14 mouse cellular contexts compared by ENCODE assay signal in genomic region chr14:25553382-25553781, GRCm38 (mm10).
DNase-seq lines count a peak whose midpoint lies in the region; ATAC-seq lines count a peak whose summit lies in the region.
"Had no signal": no experiment of that assay in that cellular context is flagged by ENCODE, and none has a peak within 500 bp of the region (broad histone marks: within the 10 kb centered on the region; RNA-seq: fewer than 3 reads in every experiment).

No protein-coding gene starts in this region.

- intact Hi-C loops in left cerebral cortex, postnatal 4 days (cut with DNase I) = no loop called here

- no peak overlapping the region for H3K9ac ChIP-seq in forebrain, embryonic 15.5 days (replicated peaks)
- no peak overlapping the region for H3K9ac ChIP-seq in neural tube, embryonic 14.5 days (replicated peaks; ENCODE audit: low read depth, low read length)
- H3K9ac ChIP-seq: heart, embryonic 13.5 days; liver, postnatal 0 days had no signal

- H3K4me1 ChIP-seq in forebrain, embryonic 15.5 days = peaks cover 81% of the 10 kb centered on the region
- peaks cover 93% of the 10 kb centered on the region for H3K4me1 ChIP-seq in limb, embryonic 10.5 days
- H3K4me1 ChIP-seq in neural tube, embryonic 14.5 days (ENCODE audit: control insufficient read depth, insufficient read depth, low read length) = peaks cover 69% of the 10 kb centered on the region

- H3K36me3 ChIP-seq in forebrain, embryonic 15.5 days = peaks cover 3% of the 10 kb centered on the region; the same call in 1 of the 2 replicates
- H3K36me3 ChIP-seq in limb, embryonic 10.5 days = peaks cover 52% of the 10 kb centered on the region
- no peaks in the 10 kb centered on the region for H3K36me3 ChIP-seq in neural tube, embryonic 14.5 days (ENCODE audit: control insufficient read depth, insufficient read depth, low read length)

- WGBS in forebrain, embryonic 15.5 days = 70% methylated on average over 2 of the region's 2 CpGs
- WGBS in limb, embryonic 10.5 days = 85% methylated on average over 2 of the region's 2 CpGs
- 42% methylated on average over 2 of the region's 2 CpGs for WGBS in neural tube, embryonic 14.5 days

- peak overlapping the region; percentile 46; the same call in 1 of the 2 replicates for H3K27ac ChIP-seq in forebrain, embryonic 15.5 days (replicated peaks)
- H3K27ac ChIP-seq in limb, embryonic 10.5 days = 0 out of 2 replicates have a peak overlapping the region, but pooled peaks have one; percentile 16
- H3K27ac ChIP-seq in neural tube, embryonic 14.5 days (ENCODE audit: low read depth, low read length) = peak overlapping the region; percentile 72
- H3K27ac ChIP-seq: heart, embryonic 13.5 days had no signal

- H3K9me3 ChIP-seq in forebrain, embryonic 15.5 days = no peaks in the 10 kb centered on the region
- no peaks in the 10 kb centered on the region for H3K9me3 ChIP-seq in limb, embryonic 10.5 days (replicated peaks)
- no peaks in the 10 kb centered on the region for H3K9me3 ChIP-seq in neural tube, embryonic 14.5 days (ENCODE audit: control insufficient read depth, low read length)
- H3K9me3 ChIP-seq: heart, embryonic 13.5 days had no signal

- no peaks in the 10 kb centered on the region for H3K27me3 ChIP-seq in forebrain, embryonic 15.5 days
- H3K27me3 ChIP-seq in limb, embryonic 10.5 days (ENCODE audit: low read depth, poor library complexity, severe bottlenecking) = no peaks in the 10 kb centered on the region
- H3K27me3 ChIP-seq in neural tube, embryonic 14.5 days (ENCODE audit: control insufficient read depth, insufficient read depth, low read length) = no peaks in the 10 kb centered on the region
- H3K27me3 ChIP-seq: heart, embryonic 13.5 days; Patski had no signal

- DNase-seq in left cerebral cortex, postnatal 4 days = peak; percentile 57
- DNase-seq in left cerebral cortex, adult 8-10 months (ENCODE audit: low spot score in 2 of 2) = no peak
- DNase-seq in limb, embryonic 10.5 days (ENCODE audit: low spot score) = no peak
- no peak for DNase-seq in urinary bladder, adult 18-20 months (ENCODE audit: low spot score in 2 of 2)
- no peak for DNase-seq in gastrocnemius, postnatal 10 days
- DNase-seq: adrenal gland, postnatal 14 days; cerebellum, adult 18-20 months; kidney, adult 11 months; liver, postnatal 0 days; spleen, adult 18-20 months had no signal

- no peak overlapping the region for H3K4me3 ChIP-seq in forebrain, embryonic 15.5 days
- H3K4me3 ChIP-seq in limb, embryonic 10.5 days = no peak overlapping the region
- H3K4me3 ChIP-seq in neural tube, embryonic 14.5 days (ENCODE audit: low read depth, low read length) = no peak overlapping the region
- H3K4me3 ChIP-seq: heart, embryonic 13.5 days had no signal

- ATAC-seq in forebrain, embryonic 15.5 days (replicated peaks) = no peak
- ATAC-seq in neural tube, embryonic 14.5 days (ENCODE audit: low read depth) = no peak
- ATAC-seq: liver, postnatal 0 days; Patski had no signal

- no peak overlapping the region for H3K4me2 ChIP-seq in forebrain, embryonic 15.5 days (replicated peaks)
- no peak overlapping the region for H3K4me2 ChIP-seq in neural tube, embryonic 14.5 days (ENCODE audit: low read depth, low read length)
- H3K4me2 ChIP-seq: heart, embryonic 13.5 days had no signal

Comparison
In these comparisons a context has a peak if more than half of its experiments do, and no peak if none do; other contexts are left out.
1. H3K27ac ChIP-seq: peak in every context shown above with its lines; median percentile 72 in neural tube, embryonic 14.5 days; 46 in forebrain, embryonic 15.5 days; 16 in limb, embryonic 10.5 days.